Mouse (Mus musculus) CH12.LX (cell line): ENCODE data around the gene Exosc2. TPM values are rescaled to one million over a fixed set of nuclear protein-coding genes. Genes with fewer than 3 reads are reported as not detected.

ENCODE experiments used
- DNase-seq: peaks from one replicate; pipeline ENCODE4 v3.0.0-alpha.2; 2013; ENCODE audit errors: extremely low read depth
- H3K27ac ChIP-seq: 2 replicates; pipeline ENCODE4 v1.5.1; 2012; ENCODE audit warnings: low read depth, mild to moderate bottlenecking, control low read depth, moderate library complexity; ENCODE audit not compliant: insufficient read depth
- H3K27me3 ChIP-seq: replicated peaks from 2 replicates; pipeline ENCODE3; 2012; ENCODE audit warnings: inconsistent platforms
- H3K36me3 ChIP-seq, 2 experiments: replicated peaks in 1 of 2; 2 replicates each; pipeline versions ENCODE3 to v1.6.1; 2012; ENCODE audit warnings: inconsistent platforms in 1 of 2, low read length in 1 of 2, mild to moderate bottlenecking in 1 of 2, mixed read lengths in 1 of 2, moderate library complexity in 1 of 2; ENCODE audit not compliant: control insufficient read depth in 1 of 2, insufficient read depth in 1 of 2
- H3K4me1 ChIP-seq, 2 experiments: 2 replicates each; pipeline ENCODE4 v1.6.1; 2012; ENCODE audit warnings: inconsistent platforms in 1 of 2, moderate library complexity in 1 of 2; ENCODE audit not compliant: insufficient read depth in 2 of 2, control insufficient read depth in 1 of 2
- H3K4me2 ChIP-seq: 2 replicates; pipeline ENCODE4 v1.6.1; 2012; ENCODE audit warnings: low read depth, mild to moderate bottlenecking, control low read depth; ENCODE audit not compliant: poor library complexity, insufficient read depth, severe bottlenecking
- H3K4me3 ChIP-seq, 3 experiments: fragments of 150-350 bp in 1 of 3; sonication (generic) in 1 of 3; replicated peaks in 1 of 3; 2 replicates each; pipeline versions ENCODE3 to v1.5.1; 2011 to 2012; ENCODE audit warnings: low read depth in 2 of 3, low read length in 2 of 3, mild to moderate bottlenecking in 2 of 3, moderate library complexity in 2 of 3, control low read depth in 1 of 3, improper control_type of control experiment in 1 of 3, inconsistent platforms in 1 of 3, mixed read lengths in 1 of 3; ENCODE audit not compliant: poor library complexity in 1 of 3
- H3K79me2 ChIP-seq: replicated peaks from 2 replicates; pipeline ENCODE4 v1.6.1; 2012; ENCODE audit warnings: mild to moderate bottlenecking, moderate library complexity; ENCODE audit not compliant: control insufficient read depth, poor library complexity, insufficient read depth, severe bottlenecking; ENCODE audit errors: extremely low read depth
- H3K9ac ChIP-seq: 2 replicates; pipeline ENCODE4 v1.6.1; 2012; ENCODE audit warnings: low read depth, mild to moderate bottlenecking, control low read depth, moderate library complexity; ENCODE audit not compliant: insufficient read depth
- H3K9me3 ChIP-seq: replicated peaks from 2 replicates; pipeline ENCODE3; 2012; ENCODE audit warnings: low read length, inconsistent platforms, mixed read lengths
- BHLHE40 ChIP-seq: IDR thresholded peaks from 2 replicates; pipeline ENCODE4 v1.6.1; 2011; ENCODE audit warnings: mild to moderate bottlenecking, low read depth, low read length, improper control_type of control experiment
- CHD1 ChIP-seq: IDR thresholded peaks from 2 replicates; pipeline ENCODE4 v1.6.1; 2012; ENCODE audit warnings: low read depth, low read length, improper control_type of control experiment, inconsistent platforms
- CHD2 ChIP-seq: IDR thresholded peaks from 2 replicates; pipeline ENCODE4 v1.6.1; 2011; ENCODE audit warnings: low read length, improper control_type of control experiment
- CTCF ChIP-seq, 2 experiments: IDR thresholded peaks in 1 of 2; conservative IDR thresholded peaks in 1 of 2; 2 replicates each; pipeline ENCODE4 v1.5.1; 2011 to 2012; ENCODE audit warnings: low read depth in 2 of 2, low read length in 2 of 2, improper control_type of control experiment in 1 of 2, inconsistent platforms in 1 of 2, mild to moderate bottlenecking in 1 of 2, moderate library complexity in 1 of 2
- ELF1 ChIP-seq: IDR thresholded peaks from 2 replicates; pipeline ENCODE4 v1.6.1; 2014; ENCODE audit warnings: low read depth, mild to moderate bottlenecking, inconsistent platforms, low read length, improper control_type of control experiment
- ETS1 ChIP-seq: conservative IDR thresholded peaks from 2 replicates; pipeline ENCODE4 v1.6.1; 2012; ENCODE audit warnings: low read depth, mild to moderate bottlenecking, inconsistent platforms, low read length, improper control_type of control experiment, moderate library complexity
- GABPA ChIP-seq: IDR thresholded peaks from 2 replicates; pipeline ENCODE4 v1.6.1; 2012; ENCODE audit warnings: low read depth, low read length, improper control_type of control experiment, inconsistent platforms; ENCODE audit not compliant: insufficient replicate concordance
- HCFC1 ChIP-seq: IDR thresholded peaks from 2 replicates; pipeline ENCODE4 v1.6.1; 2012; ENCODE audit warnings: low read depth, mild to moderate bottlenecking, inconsistent platforms, low read length, improper control_type of control experiment
- JUND ChIP-seq: conservative IDR thresholded peaks from 2 replicates; pipeline ENCODE4 v1.6.1; 2011; ENCODE audit warnings: low read depth, low read length, improper control_type of control experiment
- KAT2A ChIP-seq: IDR thresholded peaks from 2 replicates; pipeline ENCODE4 v1.6.1; 2012; ENCODE audit warnings: low read length, improper control_type of control experiment, inconsistent platforms; ENCODE audit not compliant: insufficient replicate concordance
- MXI1 ChIP-seq: IDR thresholded peaks from 2 replicates; pipeline ENCODE4 v1.6.1; 2011; ENCODE audit warnings: mild to moderate bottlenecking, low read depth, low read length, improper control_type of control experiment
- MYC ChIP-seq: IDR thresholded peaks from 2 replicates; pipeline ENCODE4 v1.6.1; 2011; ENCODE audit warnings: low read depth, mild to moderate bottlenecking, improper control_type of control experiment, low read length
- PAX5 ChIP-seq: IDR thresholded peaks from 2 replicates; pipeline ENCODE4 v1.6.1; 2012; ENCODE audit warnings: low read length, inconsistent platforms, mixed read lengths
- POLR2AphosphoS2 ChIP-seq: IDR thresholded peaks from 2 replicates; pipeline ENCODE4 v1.6.1; 2011; ENCODE audit warnings: low read depth, low read length, improper control_type of control experiment
- RAD21 ChIP-seq: IDR thresholded peaks from 2 replicates; pipeline ENCODE4 v1.6.1; 2011; ENCODE audit warnings: low read depth, mild to moderate bottlenecking, low read length, improper control_type of control experiment, moderate library complexity
- RCOR1 ChIP-seq: conservative IDR thresholded peaks from 2 replicates; pipeline ENCODE4 v1.6.1; 2012; ENCODE audit warnings: low read depth, mild to moderate bottlenecking, inconsistent platforms, low read length, improper control_type of control experiment
- SMC3 ChIP-seq: IDR thresholded peaks from 2 replicates; pipeline ENCODE4 v1.6.1; 2011; ENCODE audit warnings: low read depth, low read length, improper control_type of control experiment
- TBP ChIP-seq: conservative IDR thresholded peaks from 2 replicates; pipeline ENCODE4 v1.6.1; 2011; ENCODE audit warnings: low read depth, low read length, improper control_type of control experiment
- TCF12 ChIP-seq: IDR thresholded peaks from 2 replicates; pipeline ENCODE4 v1.6.1; 2014; ENCODE audit warnings: low read depth, mild to moderate bottlenecking, inconsistent platforms, low read length, improper control_type of control experiment
- ZC3H11A ChIP-seq: IDR thresholded peaks from 2 replicates; pipeline ENCODE4 v1.6.1; 2012; ENCODE audit warnings: low read depth, mild to moderate bottlenecking, inconsistent platforms, low read length, improper control_type of control experiment
- ZMIZ1 ChIP-seq: IDR thresholded peaks from 2 replicates; pipeline ENCODE4 v1.6.1; 2012; ENCODE audit warnings: low read depth, mild to moderate bottlenecking, inconsistent platforms, low read length, improper control_type of control experiment
- dilution Hi-C: fragments of 300-500 bp; cut with MboI; formaldehyde crosslinking; loops from 2 replicates; pipeline ENCODE4 v1.14.3; 2020; ENCODE audit warnings: low sequenced_read_pairs; ENCODE audit not compliant: extremely low pct_unique_long_range_greater_than_20kb, extremely low pct_ligation_motif_present
- in situ Hi-C: fragments of 300-500 bp; cut with MboI; formaldehyde crosslinking; loops from 3 replicates; pipeline ENCODE4 v1.14.3; 2019; ENCODE audit warnings: low sequenced_read_pairs, low pct_ligation_motif_present, low pct_unique_long_range_greater_than_20kb, mixed read lengths
- polyA plus RNA-seq: library from polyadenylated mRNA; unstranded; fragments of >175 nt; gene quantifications from 2 replicates; pipeline ENCODE4 v1.2.1, GENCODE M21; 2012; ENCODE audit warnings: low read depth; ENCODE audit not compliant: insufficient read length
- total RNA-seq, 2 experiments: library from RNA; depleted of rRNA; stranded (reverse); fragments of 300-350 nt in 1 of 2; fragments of >200 nt in 1 of 2; gene quantifications; 2 replicates each; pipeline ENCODE4 v1.2.3; 2012 to 2014

The Exosc2 gene
- total and polyA plus RNA-seq, 3 experiments, result 104 to 167 (median 110) TPM

- Histone ChIP-seq H3K4me2 (no peak overlapping the region), H3K27me3 (no peaks in the 10 kb centered on the region), H3K27ac (no peak overlapping the region), H3K4me1 (peaks cover 10 to 41% of the 10 kb centered on the region in 2 experiments), H3K9ac (no peak overlapping the region), H3K9me3 (no peaks in the 10 kb centered on the region)
- in situ Hi-C loops, result no loop called here
- TF ChIP-seq HCFC1, result no peak
- no peak for TF ChIP-seq KAT2A
- TF ChIP-seq PAX5, result no peak
- peak; percentile 78 for TF ChIP-seq SMC3
- TF ChIP-seq CTCF (conservative IDR thresholded peaks at IDR 0.05 in 1 of 2, IDR thresholded peaks at IDR 0.05 in 1 of 2; ENCODE audit: low read depth in 2 of 2, low read length in 2 of 2), result peak; percentile 55 to 86
- TF ChIP-seq RAD21, result peak; percentile 84
- no peak for TF ChIP-seq CHD2
- no peak for TF ChIP-seq MXI1
- TF ChIP-seq GABPA, result no peak
- TF ChIP-seq ZC3H11A, result peak; percentile 28
- no peak for TF ChIP-seq POLR2AphosphoS2
- TF ChIP-seq, all 38 proteins: peak for 4
- Histone ChIP-seq H3K36me3 (peaks cover 2 to 4% of the 10 kb centered on the region in 2 experiments), H3K79me2 (peaks cover 15% of the 10 kb centered on the region), H3K4me3 (no peak overlapping the region)
- dilution Hi-C loops, result no loop called here
- DNase-seq, result peak; percentile 56
Measured at GRCm38 (mm10) chr2:31667332-31667731, 3.2 kb upstream of the Exosc2 start.

DNA sequence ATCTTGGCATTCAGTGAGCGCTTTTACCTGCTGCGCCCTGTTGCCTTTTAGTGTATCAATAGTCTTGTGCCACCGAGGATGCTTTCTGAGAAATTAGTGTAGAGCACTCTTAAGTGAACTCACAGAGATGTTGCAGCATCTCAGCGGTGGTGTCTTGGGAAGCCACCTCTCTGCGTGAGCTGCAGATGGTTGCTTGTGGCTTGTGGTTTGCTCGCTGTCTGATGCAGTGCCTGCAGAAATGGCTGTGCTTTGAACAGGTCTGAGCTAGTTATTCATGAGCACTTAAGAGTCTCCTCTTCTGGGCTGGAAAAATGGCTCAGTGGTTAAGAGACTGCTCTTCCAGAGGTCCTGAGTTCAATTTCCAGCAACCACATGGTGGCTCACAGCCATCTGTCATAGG lies 8.1 kb downstream of the Exosc2 start:
- no peak overlapping the region for H3K9ac ChIP-seq
- no peak for DNase-seq
- no peak for TF ChIP-seq SMC3
- no peak for TF ChIP-seq BHLHE40
- TF ChIP-seq ZC3H11A, result no peak
- TF ChIP-seq KAT2A, result no peak
- no peak for TF ChIP-seq TBP
- TF ChIP-seq ZMIZ1, result no peak
- no peak for TF ChIP-seq TCF12
- no peak for TF ChIP-seq CTCF (conservative IDR thresholded peaks at IDR 0.05 in 1 of 2, IDR thresholded peaks at IDR 0.05 in 1 of 2; ENCODE audit: low read depth in 2 of 2, low read length in 2 of 2)
- TF ChIP-seq POLR2AphosphoS2, result no peak
- no peak for TF ChIP-seq JUND
- TF ChIP-seq RCOR1, result no peak
- no peak for TF ChIP-seq MYC
- no peak for TF ChIP-seq GABPA
- TF ChIP-seq CHD1, result no peak
- TF ChIP-seq ELF1, result no peak
- no peak for TF ChIP-seq ETS1
- TF ChIP-seq, all 38 proteins: peak for 0
- Histone ChIP-seq H3K36me3 (peaks cover 69 to 84% of the 10 kb centered on the region in 2 experiments), H3K4me1 (peaks cover 0 to 7% of the 10 kb centered on the region in 2 experiments; a peak in 1 of 4 replicates), H3K27me3 (no peaks in the 10 kb centered on the region), H3K9me3 (no peaks in the 10 kb centered on the region), H3K27ac (no peak overlapping the region), H3K4me3 (no peak overlapping the region), H3K4me2 (no peak overlapping the region), H3K79me2 (peaks cover 3% of the 10 kb centered on the region; the same call in 1 of the 2 replicates)
- in situ Hi-C loops (no loop called here), dilution Hi-C loops (no loop called here)
